Comparison of ENCODE assay signal across 9 mouse cellular contexts in genomic region chr11:81974577-81974976, GRCm38 (mm10). TPM values are rescaled to one million over a fixed set of nuclear protein-coding genes. Genes with fewer than 3 reads are reported as not detected.
DNase-seq lines count a peak whose midpoint lies in the region; ATAC-seq and TF ChIP-seq lines count a peak whose summit lies in the region.
"Had no signal": no experiment of that assay in that cellular context is flagged by ENCODE, and none has a peak within 500 bp of the region (broad histone marks: within the 10 kb centered on the region; RNA-seq: fewer than 3 reads in every experiment).

No protein-coding gene starts in this region.

- no peaks in the 10 kb centered on the region for H3K4me1 ChIP-seq in kidney, postnatal 0 days (replicated peaks; ENCODE audit: insufficient read depth, low read length)
- H3K4me1 ChIP-seq in kidney, embryonic 16.5 days (ENCODE audit: insufficient read depth, low read length): no peaks in the 10 kb centered on the region
- 0 out of 2 replicates have a peak, but pooled peaks cover 3% of the 10 kb centered on the region for H3K4me1 ChIP-seq in midbrain, embryonic 14.5 days (ENCODE audit: control insufficient read depth, insufficient read depth, low read length)
- H3K4me1 ChIP-seq in kidney, embryonic 14.5 days (ENCODE audit: control insufficient read depth, insufficient read depth, low read length): no peaks in the 10 kb centered on the region

- H3K27me3 ChIP-seq in kidney, postnatal 0 days (ENCODE audit: insufficient read depth, low read length): peaks cover 1% of the 10 kb centered on the region; the same call in 1 of the 2 replicates
- H3K27me3 ChIP-seq in kidney, embryonic 16.5 days (ENCODE audit: insufficient read depth, low read length): peaks cover 8% of the 10 kb centered on the region
- no peaks in the 10 kb centered on the region for H3K27me3 ChIP-seq in midbrain, embryonic 14.5 days (ENCODE audit: control insufficient read depth, insufficient read depth, low read length)
- peaks cover 5% of the 10 kb centered on the region for H3K27me3 ChIP-seq in kidney, embryonic 14.5 days (ENCODE audit: control insufficient read depth, insufficient read depth, low read length)

- DNase-seq in kidney, postnatal 0 days (ENCODE audit: low spot score): peak; percentile 18
- DNase-seq in ES-CJ7 (ENCODE audit: low read depth, low spot score): peak; percentile 27
- peak; percentile 39 for DNase-seq in embryo, embryonic 10 days (ENCODE audit: low spot score)
- peak; percentile 83 for DNase-seq in midbrain, embryonic 14.5 days
- DNase-seq in testis, postnatal 10 days (ENCODE audit: low spot score): no peak
- DNase-seq in heart, postnatal 10 days: no peak

- H3K9me3 ChIP-seq in kidney, postnatal 0 days (replicated peaks; ENCODE audit: low read length): no peaks in the 10 kb centered on the region
- no peaks in the 10 kb centered on the region for H3K9me3 ChIP-seq in kidney, embryonic 16.5 days (ENCODE audit: low read length)
- no peaks in the 10 kb centered on the region for H3K9me3 ChIP-seq in midbrain, embryonic 14.5 days (ENCODE audit: control insufficient read depth, low read length)
- no peaks in the 10 kb centered on the region for H3K9me3 ChIP-seq in kidney, embryonic 14.5 days (ENCODE audit: control insufficient read depth, low read length)

- no peak overlapping the region for H3K4me3 ChIP-seq in kidney, postnatal 0 days (replicated peaks; ENCODE audit: low read depth, low read length)
- no peak overlapping the region for H3K4me3 ChIP-seq in kidney, embryonic 16.5 days (ENCODE audit: low read length)
- H3K4me3 ChIP-seq in midbrain, embryonic 14.5 days (replicated peaks; ENCODE audit: low read depth, low read length): no peak overlapping the region
- no peak overlapping the region for H3K4me3 ChIP-seq in kidney, embryonic 14.5 days (ENCODE audit: low read length)
- H3K4me3 ChIP-seq: erythroblast, embryonic 14.5 days had no signal

- H3K27ac ChIP-seq in kidney, postnatal 0 days: no peak overlapping the region
- H3K27ac ChIP-seq in kidney, embryonic 16.5 days (ENCODE audit: low read length): no peak overlapping the region
- H3K27ac ChIP-seq in midbrain, embryonic 14.5 days (replicated peaks; ENCODE audit: low read depth, low read length): no peak overlapping the region
- no peak overlapping the region for H3K27ac ChIP-seq in kidney, embryonic 14.5 days (ENCODE audit: low read depth, low read length)

- no peak overlapping the region for H3K9ac ChIP-seq in kidney, postnatal 0 days (ENCODE audit: low read depth, low read length)
- no peak overlapping the region for H3K9ac ChIP-seq in kidney, embryonic 16.5 days (replicated peaks; ENCODE audit: low read length)
- no peak overlapping the region for H3K9ac ChIP-seq in midbrain, embryonic 14.5 days (replicated peaks; ENCODE audit: low read length)
- no peak overlapping the region for H3K9ac ChIP-seq in kidney, embryonic 14.5 days (ENCODE audit: low read depth, low read length)

- 18% methylated on average over 5 of the region's 5 CpGs for WGBS in kidney, postnatal 0 days
- WGBS in kidney, embryonic 16.5 days: 21% methylated on average over 5 of the region's 5 CpGs
- WGBS in midbrain, embryonic 14.5 days: 14% methylated on average over 5 of the region's 5 CpGs
- WGBS in kidney, embryonic 14.5 days: 21% methylated on average over 5 of the region's 5 CpGs

- no peak for ATAC-seq in kidney, postnatal 0 days (replicated peaks; ENCODE audit: low FRiP score, low read depth)
- no peak for ATAC-seq in kidney, embryonic 16.5 days (ENCODE audit: low FRiP score, low TSS enrichment)
- no peak for ATAC-seq in midbrain, embryonic 14.5 days (ENCODE audit: low FRiP score, low TSS enrichment)
- ATAC-seq in kidney, embryonic 14.5 days (ENCODE audit: low FRiP score, low TSS enrichment): no peak

- intact Hi-C loops in heart, postnatal 10 days (cut with DNase I): loop anchor here (2.0 to 10.0 kb wide), 3 partner anchors 200 to 340 kb away; no protein-coding TSS in a partner anchor

- no peak overlapping the region for H3K4me2 ChIP-seq in kidney, postnatal 0 days (ENCODE audit: low read length)
- H3K4me2 ChIP-seq in kidney, embryonic 16.5 days (replicated peaks; ENCODE audit: low read depth, low read length): no peak overlapping the region
- no peak overlapping the region for H3K4me2 ChIP-seq in midbrain, embryonic 14.5 days (ENCODE audit: low read length)
- H3K4me2 ChIP-seq in kidney, embryonic 14.5 days (replicated peaks; ENCODE audit: low read depth, low read length): no peak overlapping the region

- H3K36me3 ChIP-seq in kidney, postnatal 0 days (ENCODE audit: insufficient read depth, low read length): no peaks in the 10 kb centered on the region
- H3K36me3 ChIP-seq in kidney, embryonic 16.5 days (ENCODE audit: insufficient read depth, low read length): no peaks in the 10 kb centered on the region
- H3K36me3 ChIP-seq in midbrain, embryonic 14.5 days (ENCODE audit: control insufficient read depth, insufficient read depth, low read length): no peaks in the 10 kb centered on the region
- H3K36me3 ChIP-seq in kidney, embryonic 14.5 days (ENCODE audit: control insufficient read depth, insufficient read depth, low read length): no peaks in the 10 kb centered on the region

- TF ChIP-seq CTCF in kidney, postnatal 0 days (IDR thresholded peaks at IDR 0.05; ENCODE audit: low read depth): peak; percentile 60

RNA-seq across cellular contexts. Expression of gene Asic2, which starts 6.3 kb away (rescaled TPM):
- 2.6 and 2.9 TPM in 2 replicates for polyA plus RNA-seq in kidney, postnatal 0 days (2015; fragmentation: Nextera tagmentation; extraction: Ambion mirVana)
- 2.8 and 3.6 TPM in 2 replicates for polyA plus RNA-seq in kidney, embryonic 16.5 days (2015; fragmentation: Nextera tagmentation; extraction: Ambion mirVana)
- 8.7 and 11.4 TPM in 2 replicates for polyA plus RNA-seq in midbrain, embryonic 14.5 days (2014; fragmentation: Nextera tagmentation; extraction: Ambion mirVana)
- 3.4 and 3.8 TPM in 2 replicates for polyA plus RNA-seq in kidney, embryonic 14.5 days (2014; fragmentation: Nextera tagmentation; extraction: Ambion mirVana)
- total RNA-seq in heart, postnatal 10 days (2021): not detected
- polyA plus RNA-seq: erythroblast, embryonic 14.5 days had no signal

Comparison
In these comparisons a context has a peak if more than half of its experiments do, and no peak if none do; other contexts are left out.
1. DNase-seq: peak in kidney, postnatal 0 days (single experiment), ES-CJ7 (single experiment), embryo, embryonic 10 days (single experiment) and midbrain, embryonic 14.5 days (single experiment); none in testis, postnatal 10 days (single experiment) and heart, postnatal 10 days (0 of 2).